Mouse (Mus musculus): Measurements from ENCODE around the gene Pex13. TPM values are rescaled to one million over a fixed set of nuclear protein-coding genes. Genes with fewer than 3 reads are reported as not detected.

Gene Pex13
- 24.2 and 25.7 TPM in 2 replicates for polyA plus RNA-seq (2021; fragmentation: Nextera tagmentation)
- long read RNA-seq, experiment 1, full-length matches to known transcripts = 100 of 119 reads
- long read RNA-seq, experiment 1, partial matches to known transcripts = 13 of 119 reads
- long read RNA-seq, experiment 1, other reads (novel, unspliced or antisense) = 6 of 119 reads
- long read RNA-seq, experiment 2, full-length matches to known transcripts = 291 of 325 reads
- long read RNA-seq, experiment 2, partial matches to known transcripts = 2 of 325 reads
- long read RNA-seq, experiment 2, other reads (novel, unspliced or antisense) = 32 of 325 reads

DNA sequence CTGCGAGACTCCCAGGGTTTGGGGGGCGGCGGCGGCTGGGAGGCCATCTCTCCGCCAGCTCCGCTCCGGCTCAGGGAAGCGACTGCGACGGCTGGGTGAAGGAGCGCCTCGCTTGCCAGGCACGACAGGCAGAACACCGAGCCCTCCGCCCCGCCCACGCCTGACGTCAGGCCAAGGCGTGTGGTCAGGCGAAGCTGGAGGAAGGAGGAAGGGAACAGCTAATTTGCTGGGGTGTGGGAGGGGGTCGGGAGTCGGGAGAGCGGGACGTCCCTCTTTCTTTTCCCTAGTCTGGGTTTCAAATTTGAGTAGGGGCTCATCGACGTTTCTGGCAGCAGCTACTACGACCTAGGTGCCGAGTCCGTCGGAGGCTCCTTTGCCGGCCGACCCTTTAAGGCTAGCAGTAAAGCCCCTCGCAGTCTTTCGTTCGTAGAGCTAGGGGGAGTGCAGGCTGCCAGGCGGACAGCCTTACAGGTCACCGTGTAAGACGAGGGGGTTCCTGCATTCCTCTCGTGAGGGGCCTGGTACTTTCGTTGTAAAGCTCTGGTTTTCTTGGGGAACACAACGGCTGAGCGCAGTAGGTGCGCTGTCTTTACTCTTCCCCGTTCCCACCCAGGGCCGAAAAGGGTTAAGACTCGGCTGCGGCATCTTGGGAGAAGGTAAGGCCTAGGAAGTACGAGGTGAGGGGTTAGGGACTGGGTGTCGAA lies at the start of gene Pex13:
Pex13 (minus strand) TSS at position 162 of the 704 bp plus-strand sequence.

DNA sequence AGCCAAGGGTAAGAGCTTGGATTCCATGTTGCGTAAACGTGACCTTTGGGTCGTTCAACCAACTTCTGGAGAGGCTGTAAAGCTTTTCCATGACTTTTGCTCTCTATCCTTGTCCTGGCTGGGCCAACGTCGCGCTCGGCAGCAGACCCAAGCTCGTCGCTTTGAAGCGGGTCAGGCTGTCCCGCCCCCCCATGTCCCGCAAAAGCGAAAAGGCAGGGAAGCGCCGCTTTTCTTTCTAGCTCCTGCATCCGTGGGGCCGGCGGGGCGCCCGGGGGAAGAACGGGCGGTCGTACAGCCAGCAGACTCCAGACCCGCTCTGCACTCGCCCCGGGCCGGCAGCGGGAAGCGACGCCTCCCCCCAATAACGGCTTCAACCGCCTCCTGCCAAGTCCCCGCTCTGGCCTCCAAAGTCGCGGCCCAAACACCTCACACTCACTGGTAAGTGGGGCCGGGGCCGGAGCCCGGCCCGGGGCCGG lies 410 bp downstream of the Pex13 start, which contains the start of gene Pus10:
Pus10 (plus strand) TSS at position 364 of the 476 bp plus-strand sequence.

DNA sequence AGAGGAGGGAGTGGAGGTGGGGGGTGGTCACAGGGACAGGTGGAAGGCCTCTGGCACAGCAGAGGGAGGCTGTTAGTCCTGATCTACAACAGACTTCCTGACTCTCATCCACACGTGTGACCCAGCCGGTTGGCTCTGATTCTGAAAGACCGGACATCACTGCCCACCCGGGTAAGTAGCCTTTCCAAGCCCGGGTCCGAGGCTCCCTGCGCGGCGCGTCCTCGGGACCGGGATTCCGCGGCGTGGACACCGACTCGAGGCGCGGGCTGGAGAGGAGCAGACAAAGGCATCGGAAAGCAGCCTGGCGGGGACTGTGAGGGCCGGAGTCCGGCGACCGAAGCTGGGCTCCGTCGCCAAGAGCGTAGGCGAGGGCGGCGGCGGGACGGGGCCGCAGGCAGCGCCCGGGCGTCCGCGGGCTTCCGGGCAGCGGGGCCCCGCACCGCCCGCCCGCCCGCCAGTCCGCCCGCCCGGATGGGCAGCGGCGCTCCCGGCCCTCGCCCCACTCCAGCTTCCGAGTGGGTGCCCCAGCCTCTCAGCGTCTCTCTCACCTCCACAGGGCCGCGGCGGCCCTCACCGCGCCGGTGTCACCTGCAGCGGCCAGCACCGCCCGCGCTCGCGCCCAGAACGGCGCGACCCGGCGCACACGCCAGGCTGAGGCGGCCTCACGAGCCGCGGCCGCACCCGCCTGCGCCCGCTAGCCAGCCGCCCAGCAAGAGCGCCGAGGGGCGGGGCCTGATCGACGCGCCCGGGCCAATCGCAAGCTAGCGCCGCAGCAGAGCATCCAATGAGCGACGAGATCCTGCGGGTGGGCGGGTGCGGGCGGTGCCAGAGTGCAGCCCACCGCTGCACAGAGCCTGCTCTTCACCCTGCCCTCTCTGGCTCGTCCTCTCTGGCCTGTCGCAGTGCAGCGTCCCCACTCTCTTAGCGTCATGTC lies 32.5 kb downstream of the Pex13 start, which contains the start of gene 0610010F05Rik:
0610010F05Rik (minus strand) TSS at position 695 of the 934 bp plus-strand sequence.

Other genes with a start within 250 kb of the Pex13 start
- 12.2 and 13.2 TPM in 2 replicates for gene Ahsa2, start 167.9 kb downstream of the Pex13 start, polyA plus RNA-seq (2021; fragmentation: Nextera tagmentation)
- gene 1700093K21Rik, start 144.8 kb downstream of the Pex13 start, polyA plus RNA-seq (2021; fragmentation: Nextera tagmentation) = not detected in 2 replicates
- 20.6 and 24.0 TPM in 2 replicates for gene 0610010F05Rik, start 32.3 kb downstream of the Pex13 start, polyA plus RNA-seq (2021; fragmentation: Nextera tagmentation)
- gene Pus10, start 285 bp downstream of the Pex13 start, polyA plus RNA-seq (2021; fragmentation: Nextera tagmentation) = 2.0 and 2.6 TPM in 2 replicates
- gene Rel, start 105.0 kb upstream of the Pex13 start, polyA plus RNA-seq (2021; fragmentation: Nextera tagmentation) = 0.63 and 0.67 TPM in 2 replicates
- gene Papolg, start 229.3 kb upstream of the Pex13 start, polyA plus RNA-seq (2021; fragmentation: Nextera tagmentation) = 5.3 and 7.1 TPM in 2 replicates

All from layer of hippocampus, adult 6 months (tissue).